Mouse (Mus musculus) bone marrow macrophage, adult 2 months (primary cell): ENCODE measurements around the gene Cdh3.

Experiments used
- CTCF ChIP-seq: IDR thresholded peaks from 2 replicates; pipeline ENCODE4 v1.5.1; 2012; ENCODE audit warnings: low read depth, mild to moderate bottlenecking, low read length, moderate library complexity
- POLR2A ChIP-seq: IDR thresholded peaks from 2 replicates; pipeline ENCODE4 v1.6.1; 2012; ENCODE audit warnings: mild to moderate bottlenecking, low read depth, low read length, borderline replicate concordance

DNA sequence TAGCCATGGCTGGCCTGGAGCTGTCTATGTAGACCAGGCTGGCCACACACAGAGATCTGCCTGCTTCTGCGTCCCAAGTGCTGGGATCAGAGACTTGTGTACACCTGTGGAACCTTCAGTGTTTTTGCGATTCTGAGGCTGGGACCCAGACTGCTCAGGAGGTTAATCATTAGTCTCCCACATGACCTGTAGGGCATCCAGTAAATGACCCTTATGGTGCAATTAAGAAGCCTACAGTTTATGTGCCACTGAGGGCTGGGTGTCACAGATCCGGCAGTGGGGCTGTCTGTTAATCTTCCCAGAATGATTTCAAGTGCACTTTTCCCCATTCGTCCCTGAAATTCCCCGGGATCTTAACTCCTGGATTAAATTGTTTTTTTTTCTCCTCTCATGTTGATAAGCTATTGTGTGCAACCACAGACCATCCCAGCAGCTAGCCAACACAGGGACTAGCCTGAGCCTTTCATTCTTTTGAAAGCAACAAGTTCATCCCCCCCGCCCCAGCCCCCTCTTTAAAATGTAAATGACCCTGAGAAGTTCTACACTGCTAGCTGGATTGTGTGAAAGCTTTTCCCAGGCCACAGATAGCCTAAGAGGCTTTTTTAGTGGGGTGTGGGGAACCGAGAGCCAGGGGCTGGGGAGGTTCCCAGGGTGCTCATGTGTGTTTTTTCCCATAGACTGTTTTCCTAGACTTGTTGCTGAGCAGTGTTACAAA is 88.7 kb downstream of the Cdh3 start:
- no peak for TF ChIP-seq CTCF
- TF ChIP-seq POLR2A, result no peak
